Mouse (Mus musculus) heart, postnatal 0 days (tissue): ENCODE results near the gene Btbd18.

Experiments
- CTCF ChIP-seq: IDR thresholded peaks from 2 replicates; pipeline ENCODE4 v1.5.1; 2016; ENCODE audit warnings: antibody characterized with exemption, control low read depth, low read depth
- EP300 ChIP-seq: IDR thresholded peaks from 2 replicates; pipeline ENCODE4 v1.6.1; 2016; ENCODE audit warnings: antibody characterized with exemption, low read depth

- TF ChIP-seq CTCF = no peak
- no peak for TF ChIP-seq EP300
Measured at GRCm38 (mm10) chr2:84646138-84646537, 12.7 kb upstream of the Btbd18 start.
